Mouse (Mus musculus) liver, embryonic 13.5 days (tissue): Measurements from ENCODE around the gene Eno4. TPM values are rescaled to one million over a fixed set of nuclear protein-coding genes. Genes with fewer than 3 reads are reported as not detected.
A peak's percentile ranks its signal among the peaks of the same experiment; 100 is the strongest.

Experiments used
- ATAC-seq: fragments of 200-750 bp; cut with Nextera tagmentation; 2 replicates; pipeline ENCODE4 v1.8.0; 2017; ENCODE audit warnings: low read depth, mild to moderate bottlenecking, moderate number of reproducible peaks, moderate library complexity
- DNase-seq: peaks from one replicate; pipeline ENCODE4 v3.0.0; 2022
- H3K27ac ChIP-seq: fragments of 300-500 bp; sonication (generic); 2 replicates; pipeline ENCODE4 v1.5.1; 2015; ENCODE audit warnings: moderate library complexity, mild to moderate bottlenecking, inconsistent platforms
- H3K27me3 ChIP-seq: fragments of 300-500 bp; sonication (generic); 2 replicates; pipeline ENCODE4 v1.6.1; 2015; ENCODE audit warnings: mild to moderate bottlenecking, inconsistent platforms
- H3K36me3 ChIP-seq: fragments of 300-500 bp; sonication (generic); 2 replicates; pipeline ENCODE4 v1.6.1; 2015; ENCODE audit warnings: mild to moderate bottlenecking, inconsistent platforms
- H3K4me1 ChIP-seq: fragments of 300-500 bp; sonication (generic); replicated peaks from 2 replicates; pipeline ENCODE4 v1.6.1; 2015; ENCODE audit warnings: inconsistent platforms
- H3K4me2 ChIP-seq: fragments of 300-500 bp; sonication (generic); 2 replicates; pipeline ENCODE4 v1.6.1; 2015; ENCODE audit warnings: inconsistent platforms, mild to moderate bottlenecking, moderate library complexity
- H3K4me3 ChIP-seq: fragments of 300-500 bp; sonication (generic); replicated peaks from 2 replicates; pipeline ENCODE4 v1.5.1; 2015; ENCODE audit warnings: mild to moderate bottlenecking, inconsistent platforms
- H3K9ac ChIP-seq: fragments of 300-500 bp; sonication (generic); 2 replicates; pipeline ENCODE4 v1.6.1; 2015; ENCODE audit warnings: mild to moderate bottlenecking, inconsistent platforms
- H3K9me3 ChIP-seq: fragments of 300-500 bp; sonication (generic); replicated peaks from 2 replicates; pipeline ENCODE4 v1.6.1; 2016; ENCODE audit warnings: inconsistent platforms
- WGBS: fragments of 180-500 bp; shearing (Covaris S2); methylation state at CpG from one replicate; pipeline ENCODE4 v1.1.7; 2015; ENCODE audit not compliant: insufficient replicate concordance; 5-methylcytosine and 5-hydroxymethylcytosine counted together
- polyA plus RNA-seq: library from polyadenylated mRNA; unstranded; fragments of >200 nt; fragmentation: Nextera tagmentation; extraction: Ambion mirVana; gene quantifications from 2 replicates; pipeline ENCODE4 v1.2.1, GENCODE M21; 2015

Eno4 gene
- polyA plus RNA-seq, 1 experiment from 2014 or later = 0.06 TPM

DNA sequence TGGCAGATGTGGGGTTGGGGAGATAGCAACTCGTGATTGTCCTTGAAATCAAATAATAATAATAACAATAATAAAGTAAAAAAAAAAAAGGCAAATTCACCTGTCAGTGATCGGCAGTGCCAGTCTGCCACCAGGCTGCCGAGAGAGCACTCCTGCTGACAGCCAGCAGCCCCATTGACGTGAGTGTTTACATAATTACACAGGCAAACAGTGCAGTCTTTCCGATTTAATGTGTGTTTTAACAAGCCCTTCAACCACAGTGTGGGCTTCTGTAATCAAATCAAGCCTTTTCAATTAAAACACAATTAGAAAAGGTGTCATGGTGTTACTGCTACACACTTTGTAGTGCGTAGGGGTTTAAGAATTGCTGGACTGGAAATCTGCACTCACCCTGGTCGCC lies 24.1 kb upstream of the Eno4 start:
- Histone ChIP-seq H3K9me3 (no peaks in the 10 kb centered on the region), H3K4me1 (no peaks in the 10 kb centered on the region), H3K9ac (no peak overlapping the region), H3K4me2 (peak overlapping the region; percentile 47), H3K36me3 (no peaks in the 10 kb centered on the region), H3K27me3 (peaks cover 9% of the 10 kb centered on the region; the same call in 1 of the 2 replicates), H3K27ac (no peak overlapping the region), H3K4me3 (no peak overlapping the region)
- DNase-seq (no peak), ATAC-seq (no peak)
- 32% methylated on average over 7 of the region's 7 CpGs for WGBS

GRCm38 (mm10) chr19:58931081-58931800 lies 12.0 kb upstream of the Eno4 start:
- Histone ChIP-seq H3K9me3 (no peaks in the 10 kb centered on the region), H3K36me3 (no peaks in the 10 kb centered on the region), H3K27ac (no peak overlapping the region), H3K9ac (no peak overlapping the region), H3K4me1 (no peaks in the 10 kb centered on the region), H3K27me3 (peaks cover 28% of the 10 kb centered on the region), H3K4me2 (no peak overlapping the region), H3K4me3 (no peak overlapping the region)
- 51% methylated on average over 16 of the region's 16 CpGs for WGBS
- no peak for DNase-seq
- no peak for ATAC-seq

DNA sequence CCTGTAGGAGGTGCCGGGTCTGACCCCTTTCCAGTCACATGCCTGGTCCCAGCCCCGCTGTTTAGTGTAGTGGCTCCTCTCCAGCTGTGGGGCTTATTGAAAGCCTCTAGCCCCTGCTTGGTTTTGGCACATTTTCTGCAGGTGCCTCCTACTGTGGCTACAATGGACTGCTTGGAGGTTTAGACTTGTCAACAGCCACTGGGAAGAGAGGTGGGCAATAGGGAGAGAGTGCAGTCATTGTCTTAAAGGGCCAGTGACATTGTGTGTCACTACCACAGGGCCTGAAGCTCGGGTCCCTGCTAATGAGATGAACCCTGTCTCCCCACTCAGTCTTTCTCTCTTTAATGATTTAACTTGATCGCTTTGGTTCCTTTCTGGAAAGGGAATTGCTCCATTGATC lies 10.2 kb upstream of the Eno4 start:
- no peak for DNase-seq
- no peak overlapping the region for H3K4me3 ChIP-seq
- no peaks in the 10 kb centered on the region for H3K9me3 ChIP-seq
- no peaks in the 10 kb centered on the region for H3K36me3 ChIP-seq
- 28% methylated on average over 4 of the region's 4 CpGs for WGBS
- no peak overlapping the region for H3K4me2 ChIP-seq
- peaks cover 28% of the 10 kb centered on the region for H3K27me3 ChIP-seq
- no peak overlapping the region for H3K27ac ChIP-seq
- ATAC-seq = no peak
- no peak overlapping the region for H3K9ac ChIP-seq
- no peaks in the 10 kb centered on the region for H3K4me1 ChIP-seq

DNA sequence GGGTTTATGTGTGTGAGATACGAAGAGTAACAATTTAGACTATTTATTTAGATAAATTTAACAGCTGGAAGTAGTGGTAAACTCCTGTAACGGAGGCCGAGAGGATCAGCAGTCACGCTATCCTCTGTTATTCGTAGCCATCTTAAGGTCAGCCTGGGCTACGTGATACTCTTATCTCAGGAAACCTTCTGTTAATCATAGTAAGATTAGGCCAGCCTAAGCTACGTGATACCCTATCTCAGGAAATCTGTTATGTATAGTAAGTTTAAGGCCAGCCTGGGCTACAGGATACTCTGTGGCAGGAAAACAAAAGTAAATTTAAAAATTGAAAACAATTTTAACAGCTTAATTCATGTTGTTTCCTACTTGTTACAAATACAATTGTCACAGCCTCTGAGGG lies 2.7 kb downstream of the Eno4 start:
- Histone ChIP-seq H3K27ac (no peak overlapping the region), H3K4me3 (no peak overlapping the region), H3K4me1 (peaks cover 12% of the 10 kb centered on the region), H3K9ac (no peak overlapping the region), H3K9me3 (no peaks in the 10 kb centered on the region), H3K4me2 (no peak overlapping the region), H3K36me3 (no peaks in the 10 kb centered on the region), H3K27me3 (0 out of 2 replicates have a peak, but pooled peaks cover 4% of the 10 kb centered on the region)
- ATAC-seq (no peak), DNase-seq (no peak)
- 33% methylated on average over 7 of the region's 7 CpGs for WGBS

GRCm38 (mm10) chr19:58951521-58951920 lies 8.3 kb downstream of the Eno4 start:
- Histone ChIP-seq H3K27ac (no peak overlapping the region), H3K36me3 (no peaks in the 10 kb centered on the region), H3K9me3 (no peaks in the 10 kb centered on the region), H3K4me3 (no peak overlapping the region), H3K27me3 (peaks cover 24% of the 10 kb centered on the region), H3K4me1 (no peaks in the 10 kb centered on the region), H3K4me2 (no peak overlapping the region), H3K9ac (no peak overlapping the region)
- ATAC-seq = no peak
- no peak for DNase-seq
- 65% methylated on average over 3 of the region's 3 CpGs for WGBS

DNA sequence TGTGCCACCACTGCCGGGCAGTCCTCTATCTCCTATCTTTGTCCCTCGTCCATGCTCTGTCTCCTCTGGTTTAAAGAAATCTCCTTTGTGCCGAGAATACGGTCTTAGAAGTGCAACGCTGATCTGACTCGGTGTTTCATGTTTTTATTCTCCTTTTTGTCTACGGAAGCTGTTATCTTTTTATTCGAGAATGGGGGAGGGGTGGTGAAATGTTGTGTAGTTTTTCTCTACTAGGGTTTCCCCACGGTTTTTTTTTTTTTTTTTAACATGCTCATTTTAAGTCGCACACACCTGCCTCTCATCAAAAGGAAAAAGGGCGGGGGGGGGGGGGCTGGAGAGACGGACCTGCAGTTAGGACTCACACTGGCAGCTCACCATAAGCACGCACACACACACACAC lies 9.0 kb downstream of the Eno4 start:
- no peaks in the 10 kb centered on the region for H3K9me3 ChIP-seq
- DNase-seq (no peak), ATAC-seq (no peak)
- no peak overlapping the region for H3K4me3 ChIP-seq
- no peak overlapping the region for H3K4me2 ChIP-seq
- H3K27ac ChIP-seq = no peak overlapping the region
- H3K9ac ChIP-seq = no peak overlapping the region
- H3K4me1 ChIP-seq = no peaks in the 10 kb centered on the region
- WGBS = 58% methylated on average over 12 of the region's 13 CpGs
- H3K36me3 ChIP-seq = no peaks in the 10 kb centered on the region
- H3K27me3 ChIP-seq = peaks cover 24% of the 10 kb centered on the region

DNA sequence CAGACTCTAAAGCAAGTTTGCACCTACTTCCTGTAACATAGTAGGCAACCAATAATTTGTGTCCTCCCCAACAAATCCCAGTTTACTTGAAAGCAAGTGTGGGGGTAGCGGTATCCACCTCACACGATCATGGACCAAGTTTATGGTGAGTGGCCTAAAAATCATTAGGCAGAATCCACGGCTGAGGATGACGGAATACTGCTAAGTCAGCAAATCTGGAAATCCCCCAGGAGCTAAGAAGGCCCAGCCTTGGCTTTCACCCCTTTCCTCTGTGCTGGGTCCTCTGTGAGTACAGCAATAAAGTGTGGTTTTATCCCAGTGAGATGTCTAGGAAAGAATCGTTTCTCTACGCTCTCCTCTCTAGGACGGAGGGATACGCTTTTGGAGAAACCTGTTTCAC lies 11.6 kb downstream of the Eno4 start:
- WGBS = 80% methylated on average over 8 of the region's 8 CpGs
- H3K27me3 ChIP-seq = peaks cover 24% of the 10 kb centered on the region
- no peak overlapping the region for H3K4me2 ChIP-seq
- no peak overlapping the region for H3K9ac ChIP-seq
- H3K36me3 ChIP-seq = no peaks in the 10 kb centered on the region
- no peak overlapping the region for H3K4me3 ChIP-seq
- H3K27ac ChIP-seq = no peak overlapping the region
- no peaks in the 10 kb centered on the region for H3K9me3 ChIP-seq
- no peak for ATAC-seq
- H3K4me1 ChIP-seq = no peaks in the 10 kb centered on the region
- DNase-seq = no peak

DNA sequence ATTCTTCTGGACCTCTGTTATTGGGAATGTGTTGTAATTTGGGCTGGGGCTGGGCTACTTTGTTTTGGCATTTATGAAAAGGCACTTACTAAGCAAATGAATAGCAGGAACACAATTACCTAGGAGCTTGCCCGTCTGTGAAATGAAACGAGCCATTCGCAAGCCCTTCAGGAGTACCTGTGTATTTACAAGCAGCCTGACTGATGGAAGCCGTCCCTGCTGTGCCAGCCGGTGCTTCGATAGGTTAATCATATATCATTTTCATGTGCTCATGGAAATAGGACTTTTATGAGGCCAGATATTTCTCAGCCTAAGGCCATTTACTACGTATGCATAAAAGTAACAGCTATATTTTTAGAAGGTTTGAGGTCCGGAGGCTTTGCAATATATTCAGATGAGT lies 19.8 kb downstream of the Eno4 start:
- H3K4me2 ChIP-seq = no peak overlapping the region
- WGBS = 70% methylated on average over 8 of the region's 8 CpGs
- ATAC-seq (no peak), DNase-seq (no peak)
- H3K27ac ChIP-seq = no peak overlapping the region
- no peaks in the 10 kb centered on the region for H3K4me1 ChIP-seq
- H3K36me3 ChIP-seq = no peaks in the 10 kb centered on the region
- no peak overlapping the region for H3K9ac ChIP-seq
- H3K9me3 ChIP-seq = no peaks in the 10 kb centered on the region
- no peak overlapping the region for H3K4me3 ChIP-seq
- H3K27me3 ChIP-seq = no peaks in the 10 kb centered on the region

DNA sequence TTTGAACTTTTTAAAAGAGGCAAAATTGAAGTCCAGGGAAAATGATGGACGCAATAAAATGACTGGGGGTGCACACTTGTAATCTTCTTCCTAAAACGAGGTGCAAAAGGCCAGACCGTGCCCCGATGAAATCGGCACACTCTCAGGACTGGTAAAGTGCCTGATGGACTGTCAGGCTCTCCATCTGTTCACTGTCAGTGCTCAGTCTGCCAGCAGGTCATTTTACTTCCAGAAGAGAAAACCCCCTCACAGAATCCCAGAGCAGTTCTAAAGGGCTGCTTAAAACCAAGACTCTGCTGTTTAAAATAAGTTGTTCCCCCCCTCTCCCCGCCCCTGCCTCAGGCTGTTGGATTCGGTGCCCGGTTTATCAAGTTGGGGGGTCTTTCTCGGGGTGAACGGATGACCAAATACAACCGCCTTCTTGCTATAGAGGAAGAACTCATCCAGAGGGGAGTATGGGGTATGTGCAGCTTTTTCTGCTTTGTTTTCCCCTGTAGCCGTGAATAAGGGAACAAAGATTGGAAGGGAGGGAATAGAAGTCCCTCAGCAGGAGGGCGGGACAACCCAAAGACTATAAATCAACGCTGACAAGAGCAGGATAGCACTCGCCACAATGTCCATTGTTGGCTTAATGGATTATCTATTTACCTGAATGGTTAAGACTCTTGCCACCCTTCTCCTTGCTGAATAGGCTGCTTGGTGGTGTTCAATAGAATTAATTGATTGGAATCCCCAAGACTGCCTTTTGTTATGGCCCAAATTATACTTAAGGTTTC lies 25.7 kb downstream of the Eno4 start:
- no peak overlapping the region for H3K4me3 ChIP-seq
- DNase-seq = no peak
- no peaks in the 10 kb centered on the region for H3K36me3 ChIP-seq
- no peak overlapping the region for H3K27ac ChIP-seq
- 57% methylated on average over 15 of the region's 15 CpGs for WGBS
- H3K9ac ChIP-seq = no peak overlapping the region
- ATAC-seq = no peak
- no peaks in the 10 kb centered on the region for H3K9me3 ChIP-seq
- H3K4me2 ChIP-seq = no peak overlapping the region
- H3K4me1 ChIP-seq = no peaks in the 10 kb centered on the region
- no peaks in the 10 kb centered on the region for H3K27me3 ChIP-seq

DNA sequence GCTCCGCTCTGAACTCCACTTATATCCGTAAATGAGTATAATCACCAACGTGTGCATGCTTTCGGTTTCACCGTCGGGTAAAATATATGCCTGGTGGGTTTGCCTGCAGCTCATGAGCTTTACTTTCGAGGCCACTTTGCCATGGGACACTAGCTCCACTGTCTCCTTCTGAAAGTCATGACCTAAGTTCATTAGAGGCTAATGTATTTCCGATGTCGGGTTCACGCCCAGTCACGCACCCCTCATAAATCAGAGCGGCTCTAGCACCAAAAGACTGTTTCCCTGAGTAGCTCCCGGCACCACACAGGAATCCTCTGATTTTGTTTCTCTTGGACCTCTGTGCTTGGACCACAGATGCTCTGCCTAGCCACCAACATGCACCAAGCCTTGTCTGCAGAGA lies 27.6 kb downstream of the Eno4 start:
- Histone ChIP-seq H3K27me3 (0 out of 2 replicates have a peak, but pooled peaks cover 3% of the 10 kb centered on the region), H3K9ac (no peak overlapping the region), H3K36me3 (no peaks in the 10 kb centered on the region), H3K9me3 (no peaks in the 10 kb centered on the region), H3K4me2 (no peak overlapping the region), H3K4me1 (no peaks in the 10 kb centered on the region), H3K4me3 (no peak overlapping the region), H3K27ac (no peak overlapping the region)
- ATAC-seq (no peak), DNase-seq (no peak)
- 75% methylated on average over 13 of the region's 13 CpGs for WGBS

- H3K4me1 ChIP-seq = peaks cover 17% of the 10 kb centered on the region
- H3K4me2 ChIP-seq = no peak overlapping the region
- ATAC-seq (no peak), DNase-seq (no peak)
- H3K9me3 ChIP-seq = no peaks in the 10 kb centered on the region
- H3K4me3 ChIP-seq = no peak overlapping the region
- H3K9ac ChIP-seq = no peak overlapping the region
- H3K27ac ChIP-seq = no peak overlapping the region
- 0 out of 2 replicates have a peak, but pooled peaks cover 7% of the 10 kb centered on the region for H3K27me3 ChIP-seq
- no peaks in the 10 kb centered on the region for H3K36me3 ChIP-seq
- 74% methylated on average over 8 of the region's 8 CpGs for WGBS
Observed at GRCm38 (mm10) chr19:58974126-58974525, 30.9 kb downstream of the Eno4 start.
